Mouse (Mus musculus) NIH3T3 (cell line): ENCODE measurements around the gene Prdx5.

Source experiments
- DNase-seq: peaks from one replicate; pipeline ENCODE4 v3.0.0-alpha.2; 2012; ENCODE audit warnings: low read depth

Gene Prdx5

GRCm38 (mm10) chr19:6909507-6910289, at the start of gene Prdx5, which contains the start of gene Trmt112:
Gene Prdx5, minus strand, starts transcription at chr19:6910106.
Gene Trmt112, plus strand, starts transcription at chr19:6909698.
- DNase-seq = peak; percentile 96

GRCm38 (mm10) chr19:6956461-6956860, 46.6 kb upstream of the Prdx5 start:
- no peak for DNase-seq

GRCm38 (mm10) chr19:6955424-6955823, 45.5 kb upstream of the Prdx5 start:
- DNase-seq = no peak

GRCm38 (mm10) chr19:6954046-6954445, 44.1 kb upstream of the Prdx5 start:
- peak; percentile 69 for DNase-seq

- DNase-seq = peak; percentile 70
These were observed 42.8 kb upstream of the Prdx5 start for GRCm38 (mm10) chr19:6952712-6953037.

- peak; percentile 92 for DNase-seq
These were observed 42.2 kb upstream of the Prdx5 start for GRCm38 (mm10) chr19:6951994-6952711.

GRCm38 (mm10) chr19:6951381-6951968, 41.6 kb upstream of the Prdx5 start:
- DNase-seq = peak; percentile 96

- peak; percentile 69 for DNase-seq
These were observed 40.8 kb upstream of the Prdx5 start for GRCm38 (mm10) chr19:6950613-6951153.

- DNase-seq = no peak
These were observed 40.0 kb upstream of the Prdx5 start for GRCm38 (mm10) chr19:6949951-6950350.

- no peak for DNase-seq
These were observed 39.6 kb upstream of the Prdx5 start for GRCm38 (mm10) chr19:6949532-6949931.

GRCm38 (mm10) chr19:6948186-6948585, 38.3 kb upstream of the Prdx5 start:
- no peak for DNase-seq

GRCm38 (mm10) chr19:6947742-6948141, 37.8 kb upstream of the Prdx5 start:
- DNase-seq = no peak

GRCm38 (mm10) chr19:6943709-6944108, 33.8 kb upstream of the Prdx5 start:
- no peak for DNase-seq

- DNase-seq = no peak
These were observed 32.9 kb upstream of the Prdx5 start for GRCm38 (mm10) chr19:6942764-6943163.

GRCm38 (mm10) chr19:6942249-6942691, 32.4 kb upstream of the Prdx5 start, which contains the start of gene Gpr137:
Gene Gpr137, minus strand, starts transcription at chr19:6942480.
- peak; percentile 98 for DNase-seq

GRCm38 (mm10) chr19:6941372-6942248, 31.7 kb upstream of the Prdx5 start, which contains the start of gene Bad:
Gene Bad, plus strand, starts transcription at chr19:6941861.
- peak; percentile 98 for DNase-seq

GRCm38 (mm10) chr19:6940396-6941351, 30.8 kb upstream of the Prdx5 start:
- peak; percentile 28 for DNase-seq

- DNase-seq = no peak
These were observed 29.4 kb upstream of the Prdx5 start for GRCm38 (mm10) chr19:6939106-6940002.
